Mouse (Mus musculus) liver, embryonic 14.5 days (tissue): ENCODE data around the gene Sez6l. TPM values are rescaled to one million over a fixed set of nuclear protein-coding genes. Genes with fewer than 3 reads are reported as not detected.

ENCODE experiments used
- ATAC-seq: fragments of 200-750 bp; cut with Nextera tagmentation; 2 replicates; pipeline ENCODE4 v1.8.0; 2017; ENCODE audit warnings: moderate number of reproducible peaks, mild to moderate bottlenecking, moderate library complexity; ENCODE audit not compliant: insufficient read depth
- DNase-seq, 3 experiments: peaks; one replicate each; pipeline ENCODE4 v3.0.0-alpha.2; 2012 to 2013; ENCODE audit warnings: low read depth in 3 of 3, low spot score in 3 of 3
- H3K27ac ChIP-seq: fragments of 300-500 bp; sonication (generic); 2 replicates; pipeline ENCODE4 v1.5.1; 2014; ENCODE audit warnings: moderate library complexity, mild to moderate bottlenecking, control low read depth, inconsistent platforms
- H3K27me3 ChIP-seq: fragments of 300-500 bp; sonication (generic); 2 replicates; pipeline ENCODE4 v1.6.1; 2014; ENCODE audit warnings: mild to moderate bottlenecking, low read length, moderate library complexity; ENCODE audit not compliant: control insufficient read depth, insufficient read depth
- H3K36me3 ChIP-seq: fragments of 300-500 bp; sonication (generic); replicated peaks from 2 replicates; pipeline ENCODE4 v1.6.1; 2014; ENCODE audit warnings: low read depth; ENCODE audit not compliant: control insufficient read depth, insufficient read depth
- H3K4me1 ChIP-seq, 2 experiments: fragments of 200-500 bp in 1 of 2; fragments of 300-500 bp in 1 of 2; sonication (generic) in 1 of 2; replicated peaks; 2 replicates each; pipeline ENCODE4 v1.6.1; 2012 to 2014; ENCODE audit warnings: antibody characterized with exemption in 1 of 2, inconsistent platforms in 1 of 2, low read length in 1 of 2; ENCODE audit not compliant: control insufficient read depth in 2 of 2, insufficient read depth in 2 of 2
- H3K4me2 ChIP-seq: fragments of 300-500 bp; sonication (generic); 2 replicates; pipeline ENCODE4 v1.6.1; 2014; ENCODE audit warnings: low read depth, mild to moderate bottlenecking, control low read depth, moderate library complexity
- H3K4me3 ChIP-seq, 2 experiments: fragments of 200-500 bp in 1 of 2; fragments of 300-500 bp in 1 of 2; sonication (generic) in 1 of 2; 2 replicates each; pipeline ENCODE4 v1.5.1; 2012 to 2014; ENCODE audit warnings: low read depth in 2 of 2, low read length in 2 of 2, mild to moderate bottlenecking in 2 of 2, control low read depth in 1 of 2, inconsistent platforms in 1 of 2, moderate library complexity in 1 of 2; ENCODE audit not compliant: insufficient read depth in 1 of 2
- H3K9ac ChIP-seq: fragments of 300-500 bp; sonication (generic); replicated peaks from 2 replicates; pipeline ENCODE4 v1.6.1; 2014; ENCODE audit warnings: mild to moderate bottlenecking, control low read depth, moderate library complexity
- H3K9me3 ChIP-seq: fragments of 300-500 bp; sonication (generic); 2 replicates; pipeline ENCODE4 v1.6.1; 2016; ENCODE audit warnings: low read length, mixed read lengths; ENCODE audit not compliant: control insufficient read depth
- CTCF ChIP-seq: IDR thresholded peaks from 2 replicates; pipeline ENCODE4 v1.5.1; 2016; ENCODE audit warnings: antibody characterized with exemption, low read depth, control low read depth
- EP300 ChIP-seq: IDR thresholded peaks from 2 replicates; pipeline ENCODE4 v1.6.1; 2016; ENCODE audit warnings: antibody characterized with exemption, low read depth
- WGBS: fragments of 180-500 bp; shearing (Covaris S2); extraction: QIAGEN DNeasy Blood & Tissue Kit; methylation state at CpG from one replicate; pipeline ENCODE4 v1.1.7; 2014; ENCODE audit not compliant: insufficient replicate concordance; 5-methylcytosine and 5-hydroxymethylcytosine counted together
- polyA plus RNA-seq, 2 experiments: library from polyadenylated mRNA; depleted of rRNA in 1 of 2; stranded (reverse) in 1 of 2; unstranded in 1 of 2; fragments of >200 nt; fragmentation: Nextera tagmentation in 1 of 2; extraction: Ambion mirVana in 1 of 2; gene quantifications; 2 replicates each; pipeline versions ENCODE4 v1.2.1 to v1.2.3; 2012 to 2014

Sez6l gene
- polyA plus RNA-seq, 2 experiments: 0.03 TPM; not detected in 1

DNA sequence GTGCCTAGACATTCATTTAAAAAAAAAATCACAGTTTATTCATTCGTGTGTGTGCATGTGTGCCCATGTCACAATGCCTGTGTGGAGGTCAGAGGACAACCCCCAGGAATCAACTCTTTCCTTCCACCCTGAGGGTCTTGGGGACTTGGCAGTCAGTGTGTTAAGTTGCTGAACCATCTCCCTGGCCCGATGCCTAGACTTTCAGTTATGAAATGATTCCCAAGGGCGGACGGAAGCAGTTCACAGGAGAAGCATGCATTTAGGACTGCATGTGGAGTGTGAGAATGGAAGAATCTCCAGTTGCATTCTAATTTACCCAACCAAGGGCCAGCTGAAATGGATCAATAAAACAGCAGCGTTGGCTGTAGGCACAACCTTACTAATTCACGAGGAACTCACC lies 110.7 kb downstream of the Sez6l start:
- ATAC-seq: no peak
- WGBS: 53% methylated on average over 6 of the region's 6 CpGs
- no peak for DNase-seq
- H3K9ac ChIP-seq: no peak overlapping the region
- H3K9me3 ChIP-seq: no peaks in the 10 kb centered on the region
- no peak overlapping the region for H3K4me2 ChIP-seq
- H3K4me3 ChIP-seq: no peak overlapping the region
- TF ChIP-seq EP300: no peak
- H3K27me3 ChIP-seq: no peaks in the 10 kb centered on the region
- no peaks in the 10 kb centered on the region for H3K4me1 ChIP-seq
- no peak overlapping the region for H3K27ac ChIP-seq
- no peaks in the 10 kb centered on the region for H3K36me3 ChIP-seq

DNA sequence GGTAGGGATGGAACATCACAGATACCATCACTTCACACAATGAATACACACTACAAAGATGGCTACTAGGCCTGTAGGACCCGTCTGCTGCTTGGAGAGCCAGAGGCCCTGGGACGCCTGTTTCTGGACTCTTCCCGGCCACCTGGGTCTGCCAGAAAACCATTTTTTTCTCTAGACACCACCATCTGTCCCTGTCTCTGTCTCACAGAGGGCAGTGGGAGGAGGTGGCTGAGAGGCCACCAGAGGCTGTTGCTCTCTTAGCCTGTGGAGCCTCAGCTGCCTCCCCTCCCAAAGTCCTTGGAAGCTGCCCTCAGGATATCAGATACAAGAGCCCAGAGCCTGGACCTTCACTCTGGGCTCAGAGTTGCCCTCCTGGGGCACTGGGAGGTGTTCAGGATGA lies 117.1 kb downstream of the Sez6l start:
- Histone ChIP-seq H3K9me3 (no peaks in the 10 kb centered on the region), H3K36me3 (no peaks in the 10 kb centered on the region), H3K4me2 (no peak overlapping the region), H3K4me3 (no peak overlapping the region), H3K27ac (no peak overlapping the region), H3K27me3 (no peaks in the 10 kb centered on the region), H3K9ac (no peak overlapping the region), H3K4me1 (no peaks in the 10 kb centered on the region)
- no peak for DNase-seq
- ATAC-seq: no peak
- 48% methylated on average over 3 of the region's 3 CpGs for WGBS
- TF ChIP-seq EP300: no peak
- TF ChIP-seq CTCF: no peak

DNA sequence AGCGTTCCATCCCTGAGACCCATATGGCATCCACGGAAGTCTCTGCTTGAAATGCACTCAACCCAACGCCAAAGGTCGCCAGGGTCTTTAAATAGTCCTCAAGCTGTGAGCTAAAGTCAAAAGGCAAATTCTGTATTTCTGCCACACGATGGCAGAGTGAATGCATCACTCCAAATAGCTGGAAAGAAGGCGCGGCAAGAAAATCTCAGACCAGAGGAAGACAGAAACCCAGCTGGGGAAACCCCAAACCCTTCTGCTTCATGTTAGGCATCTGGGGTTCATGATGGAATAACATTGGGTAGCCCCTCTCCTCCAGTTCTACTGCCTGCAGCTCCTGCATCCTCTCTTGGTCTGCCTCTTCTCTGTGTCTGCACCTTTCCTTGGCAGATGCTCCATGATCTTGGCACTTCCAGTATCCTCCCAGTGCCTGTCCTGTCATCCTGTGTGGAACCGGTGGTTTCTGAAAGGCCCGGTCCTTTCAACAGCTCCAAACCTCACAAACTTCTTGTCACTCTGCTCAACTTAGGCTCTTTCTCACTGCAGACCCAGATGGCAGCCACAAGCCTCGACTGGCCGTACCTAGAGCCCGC lies 121.9 kb downstream of the Sez6l start:
- H3K4me2 ChIP-seq: no peak overlapping the region
- no peak overlapping the region for H3K27ac ChIP-seq
- H3K36me3 ChIP-seq: no peaks in the 10 kb centered on the region
- no peak overlapping the region for H3K9ac ChIP-seq
- ATAC-seq (no peak), DNase-seq (no peak)
- WGBS: 51% methylated on average over 12 of the region's 12 CpGs
- no peaks in the 10 kb centered on the region for H3K4me1 ChIP-seq
- H3K27me3 ChIP-seq: no peaks in the 10 kb centered on the region
- TF ChIP-seq CTCF (no peak), EP300 (no peak)
- no peak overlapping the region for H3K4me3 ChIP-seq
- H3K9me3 ChIP-seq: no peaks in the 10 kb centered on the region

DNA sequence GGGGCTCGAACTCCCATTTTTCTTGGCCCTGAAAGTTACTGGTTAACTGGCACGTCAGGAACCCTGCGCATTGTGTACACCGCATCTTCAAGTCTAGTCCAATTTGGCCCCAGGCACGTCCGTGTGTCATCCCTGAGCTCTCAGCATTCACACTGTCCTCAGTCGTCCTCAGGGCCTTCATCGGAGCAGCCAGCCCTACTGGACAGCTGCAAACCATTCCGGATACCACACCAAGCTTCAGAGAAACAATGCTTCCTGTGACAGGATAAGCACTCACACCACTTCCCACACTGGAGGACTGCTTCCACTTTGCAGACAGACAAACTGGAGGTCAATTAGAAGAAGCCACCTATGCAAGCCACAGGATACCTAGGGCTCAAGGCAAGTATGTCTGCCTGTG lies 123.9 kb downstream of the Sez6l start:
- 29% methylated on average over 9 of the region's 9 CpGs for WGBS
- Histone ChIP-seq H3K9me3 (no peaks in the 10 kb centered on the region), H3K27ac (no peak overlapping the region), H3K4me3 (no peak overlapping the region), H3K36me3 (no peaks in the 10 kb centered on the region), H3K27me3 (no peaks in the 10 kb centered on the region), H3K4me1 (no peaks in the 10 kb centered on the region), H3K4me2 (no peak overlapping the region), H3K9ac (no peak overlapping the region)
- TF ChIP-seq CTCF (no peak), EP300 (no peak)
- DNase-seq (no peak), ATAC-seq (no peak)

DNA sequence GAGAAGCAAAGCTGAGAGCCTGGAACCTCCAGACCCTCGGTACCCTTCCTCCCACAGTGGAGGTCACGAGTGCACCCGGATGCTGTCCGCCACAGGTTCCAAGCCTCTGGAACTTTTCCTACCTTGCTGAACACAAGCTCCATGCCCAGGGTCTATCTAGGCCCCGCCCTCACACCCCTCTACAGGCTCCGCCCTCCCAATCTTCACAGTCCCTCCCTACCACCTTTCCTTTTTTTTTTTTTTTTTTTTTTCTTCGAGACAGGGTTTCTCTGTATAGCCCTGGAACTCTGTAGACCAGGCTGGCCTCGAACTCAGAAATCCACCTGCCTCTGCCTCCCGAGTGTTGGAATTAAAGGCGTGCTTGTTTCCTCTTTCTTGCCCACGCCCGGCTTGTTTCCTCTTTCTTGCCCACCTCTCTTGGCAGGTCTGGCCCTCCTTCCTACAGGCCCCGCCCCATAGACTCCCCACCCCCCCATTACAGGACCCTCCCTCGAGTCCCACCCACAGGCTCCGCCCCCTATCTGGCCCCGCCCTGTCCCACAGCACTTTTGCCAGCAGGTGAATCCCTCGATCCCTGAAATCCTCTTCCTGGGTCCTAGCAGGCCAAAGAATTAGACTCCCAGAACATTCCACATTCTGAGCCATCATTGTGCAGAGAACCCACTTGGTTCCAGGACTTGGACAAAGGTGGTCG lies 128.1 kb downstream of the Sez6l start, which contains the start of gene Gm6588:
TSS of gene Gm6588 (plus strand) at position 680 of the 694 bp plus-strand sequence.
- Histone ChIP-seq H3K4me2 (no peak within 1 kb of the TSS), H3K27me3 (no peaks in the 10 kb centered on the region; the same call in 1 of the 2 replicates), H3K9me3 (no peaks in the 10 kb centered on the region), H3K36me3 (no peaks in the 10 kb centered on the region), H3K27ac (no peak within 1 kb of the TSS), H3K9ac (no peak within 1 kb of the TSS), H3K4me1 (no peaks in the 10 kb centered on the region), H3K4me3 (no peak within 1 kb of the TSS)
- WGBS: 43% methylated on average over 18 of the region's 18 CpGs
- TF ChIP-seq EP300: no peak
- TF ChIP-seq CTCF: no peak
- DNase-seq (no peak), ATAC-seq (no peak)
